Mouse (Mus musculus): Measurements from ENCODE around the gene Zmynd15.

- TF ChIP-seq EP300 (IDR thresholded peaks at IDR 0.05) (no peak; the same call in 1 of the 2 replicates), CTCF (IDR thresholded peaks at IDR 0.05) (no peak)
Observed at GRCm38 (mm10) chr11:70431574-70431973, 27.7 kb upstream of the Zmynd15 start.

Measured in lung, postnatal 0 days (tissue).